ENCODE assay signal across 7 mouse cellular contexts in the genomic region with DNA sequence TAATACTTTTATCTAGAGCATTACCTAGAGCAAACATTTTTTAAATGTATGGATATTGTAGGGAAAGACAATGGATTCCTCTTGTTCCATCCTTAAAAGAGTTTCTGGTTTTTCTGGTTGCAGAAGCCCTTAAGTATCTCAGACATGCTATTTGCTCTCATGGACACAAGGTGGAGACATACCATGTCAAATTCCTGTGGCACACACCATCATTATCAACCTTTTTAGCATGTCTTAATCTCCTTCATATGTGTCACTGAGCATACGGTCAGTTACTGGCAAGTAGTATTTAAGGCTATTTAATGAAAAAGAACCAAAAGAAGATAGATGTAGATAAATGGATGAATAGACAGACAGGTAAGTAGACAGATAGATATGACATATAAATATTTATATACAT.
DNase-seq lines count a peak whose midpoint lies in the region.

No protein-coding gene starts in this region.

- DNase-seq in layer of hippocampus, adult 9-10 months (ENCODE audit: low spot score) = peak; percentile 27
- DNase-seq in layer of hippocampus, adult 9-11 months = no peak
- peak; percentile 31 for DNase-seq in ES-CJ7 (ENCODE audit: low read depth, low spot score)
- peak; percentile 74 for DNase-seq in adipocyte (ENCODE audit: low spot score)
- peak; percentile 35 for DNase-seq in hindlimb bud, embryonic 11.5 days (ENCODE audit: extremely low spot score, low read depth, low spot score)
- no peak for DNase-seq in T-cell, adult 2 months (ENCODE audit: low spot score)
- DNase-seq in spleen, adult 18-20 months = no peak

Comparison
In these comparisons a context has a peak if more than half of its experiments do, and no peak if none do; other contexts are left out.
1. DNase-seq: peak in layer of hippocampus, adult 9-10 months (single experiment), ES-CJ7 (single experiment), adipocyte (single experiment) and hindlimb bud, embryonic 11.5 days (single experiment); none in layer of hippocampus, adult 9-11 months (single experiment), T-cell, adult 2 months (single experiment) and spleen, adult 18-20 months (0 of 2).